Mouse (Mus musculus) stomach, adult 2 months (tissue): ENCODE results near the gene Vps18. TPM values are rescaled to one million over a fixed set of nuclear protein-coding genes. Genes with fewer than 3 reads are reported as not detected.

Experiments
- polyA plus RNA-seq: library from polyadenylated mRNA; depleted of rRNA; stranded (reverse); fragments of >200 nt; gene quantifications from 2 replicates; pipeline ENCODE4 v1.2.3, GENCODE M21; 2012; rRNA removed

Gene Vps18
- 8.7 and 10.1 TPM in 2 replicates for polyA plus RNA-seq

GRCm38 (mm10) chr2:119288270-119288882 is at the start of gene Vps18:
TSS of gene Vps18 (plus strand) at chr2:119288740.

DNA sequence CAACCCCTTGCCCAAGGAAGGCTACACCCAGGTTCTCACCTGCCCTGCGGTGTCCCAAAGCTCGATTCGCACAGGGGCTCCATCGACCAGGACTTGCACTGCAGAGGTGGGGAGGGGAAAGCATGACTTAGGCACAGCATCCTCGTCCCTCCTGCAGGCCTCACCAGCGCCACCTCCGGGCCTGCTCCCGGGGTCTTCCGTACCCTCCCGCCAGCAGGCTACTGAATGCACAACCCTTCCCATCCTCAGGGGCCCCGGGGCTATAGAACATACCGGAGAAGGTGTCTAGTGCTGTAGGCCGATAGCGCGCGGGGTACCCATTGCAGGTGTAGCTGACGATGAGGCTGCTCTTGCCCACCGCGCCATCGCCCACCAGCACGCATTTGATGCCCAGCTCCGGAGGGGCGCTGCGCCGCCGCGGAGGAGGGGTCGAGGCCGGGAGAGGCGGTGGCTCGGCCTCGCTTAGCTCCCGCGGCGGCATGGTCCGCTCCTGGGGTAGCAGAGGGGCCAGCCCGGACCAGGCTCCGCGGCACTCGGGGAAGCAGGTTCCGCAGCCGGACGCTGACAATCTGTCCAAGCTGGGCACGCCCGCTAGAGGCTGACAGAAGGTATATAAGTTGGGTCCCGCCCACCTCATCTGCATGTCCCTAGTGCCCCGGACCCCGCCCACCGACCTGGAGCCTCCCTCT is 17.8 kb upstream of the Vps18 start, which contains the start of gene Rhov:
Gene Rhov (minus strand): TSS at position 630 of the 689 bp plus-strand sequence.

DNA sequence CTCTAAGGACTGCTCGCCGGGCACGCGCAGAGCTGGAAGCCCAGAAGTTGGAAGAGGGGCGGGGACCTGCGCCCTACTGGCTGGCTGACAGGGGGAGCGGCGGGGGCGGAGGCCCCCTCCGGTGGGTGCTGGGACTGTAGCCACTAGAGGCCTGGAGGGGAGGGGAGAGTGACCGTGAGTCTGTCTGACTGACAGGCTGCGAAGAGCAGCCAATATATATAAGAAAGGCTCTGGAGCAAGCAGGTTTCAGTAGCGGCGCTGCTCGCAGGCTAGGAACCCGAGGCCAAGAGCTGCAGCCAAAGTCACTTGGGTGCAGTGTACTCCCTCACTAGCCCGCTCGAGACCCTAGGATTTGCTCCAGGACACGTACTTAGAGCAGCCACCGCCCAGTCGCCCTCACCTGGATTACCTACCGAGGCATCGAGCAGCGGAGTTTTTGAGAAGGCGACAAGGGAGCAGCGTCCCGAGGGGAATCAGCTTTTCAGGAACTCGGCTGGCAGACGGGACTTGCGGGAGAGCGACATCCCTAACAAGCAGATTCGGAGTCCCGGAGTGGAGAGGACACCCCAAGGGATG is 37.1 kb downstream of the Vps18 start, which contains the start of gene Dll4:
Gene Dll4 (plus strand): TSS at position 217 of the 576 bp plus-strand sequence.

Other genes starting within 250 kb of the Vps18 start
- 0.04 TPM in 2 replicates for gene Knl1, start 241.6 kb upstream of the Vps18 start, polyA plus RNA-seq
- 1.2 and 1.9 TPM in 2 replicates for gene Rad51, start 175.9 kb upstream of the Vps18 start, polyA plus RNA-seq
- 7.6 and 10.5 TPM in 2 replicates for gene Rmdn3, start 131.7 kb upstream of the Vps18 start, polyA plus RNA-seq
- gene Gchfr, start 121.0 kb upstream of the Vps18 start, polyA plus RNA-seq: 0.13 and 0.42 TPM in 2 replicates
- 0.47 and 1.6 TPM in 2 replicates for gene Gm14137, start 114.2 kb upstream of the Vps18 start, polyA plus RNA-seq
- 18.4 and 18.5 TPM in 2 replicates for gene Zfyve19, start 80.1 kb upstream of the Vps18 start, polyA plus RNA-seq
- gene Dnajc17, start 79.9 kb upstream of the Vps18 start, polyA plus RNA-seq: 1.6 and 3.4 TPM in 2 replicates
- gene Ppp1r14d, start 58.8 kb upstream of the Vps18 start, polyA plus RNA-seq: 0.51 and 0.58 TPM in 2 replicates
- 28.1 and 42.0 TPM in 2 replicates for gene Spint1, start 51.4 kb upstream of the Vps18 start, polyA plus RNA-seq
- gene Rhov, start 17.5 kb upstream of the Vps18 start, polyA plus RNA-seq: 2.3 and 5.3 TPM in 2 replicates
- 2.8 and 3.1 TPM in 2 replicates for gene Dll4, start 37.0 kb downstream of the Vps18 start, polyA plus RNA-seq
- 10.7 and 16.8 TPM in 2 replicates for gene Chac1, start 62.5 kb downstream of the Vps18 start, polyA plus RNA-seq
- 2.0 and 2.6 TPM in 2 replicates for gene Ino80, start 188.9 kb downstream of the Vps18 start, polyA plus RNA-seq